Mouse (Mus musculus) adrenal gland, adult 2 months (tissue): ENCODE measurements around the gene Med13. TPM values are rescaled to one million over a fixed set of nuclear protein-coding genes. Genes with fewer than 3 reads are reported as not detected.
A peak's percentile ranks its signal among the peaks of the same experiment; 100 is the strongest.

Source experiments
- DNase-seq: peaks from one replicate; pipeline ENCODE4 v3.0.0; 2021
- long read RNA-seq: library from polyadenylated mRNA; stranded (forward); transcript quantifications from one replicate; pipeline ENCODE4 v2.0.0, GENCODE M21; 2021
- polyA plus RNA-seq: library from polyadenylated mRNA; depleted of rRNA; stranded (reverse); fragments of >200 nt; gene quantifications from 2 replicates; pipeline ENCODE4 v1.2.3, GENCODE M21; 2012; rRNA removed
- total RNA-seq, 2 experiments: library from RNA; stranded (reverse); gene quantifications; 2 replicates each; pipeline ENCODE4 v1.2.3; 2021

The Med13 gene
- total RNA-seq (10 to 100 TPM; 35.7 to 51.4 TPM), polyA plus RNA-seq (6.9 and 9.5 TPM in 2 replicates)
- long read RNA-seq, partial matches to known transcripts: 0 of 1 reads
- long read RNA-seq, other reads (novel, unspliced or antisense): 1 of 1 reads

DNA sequence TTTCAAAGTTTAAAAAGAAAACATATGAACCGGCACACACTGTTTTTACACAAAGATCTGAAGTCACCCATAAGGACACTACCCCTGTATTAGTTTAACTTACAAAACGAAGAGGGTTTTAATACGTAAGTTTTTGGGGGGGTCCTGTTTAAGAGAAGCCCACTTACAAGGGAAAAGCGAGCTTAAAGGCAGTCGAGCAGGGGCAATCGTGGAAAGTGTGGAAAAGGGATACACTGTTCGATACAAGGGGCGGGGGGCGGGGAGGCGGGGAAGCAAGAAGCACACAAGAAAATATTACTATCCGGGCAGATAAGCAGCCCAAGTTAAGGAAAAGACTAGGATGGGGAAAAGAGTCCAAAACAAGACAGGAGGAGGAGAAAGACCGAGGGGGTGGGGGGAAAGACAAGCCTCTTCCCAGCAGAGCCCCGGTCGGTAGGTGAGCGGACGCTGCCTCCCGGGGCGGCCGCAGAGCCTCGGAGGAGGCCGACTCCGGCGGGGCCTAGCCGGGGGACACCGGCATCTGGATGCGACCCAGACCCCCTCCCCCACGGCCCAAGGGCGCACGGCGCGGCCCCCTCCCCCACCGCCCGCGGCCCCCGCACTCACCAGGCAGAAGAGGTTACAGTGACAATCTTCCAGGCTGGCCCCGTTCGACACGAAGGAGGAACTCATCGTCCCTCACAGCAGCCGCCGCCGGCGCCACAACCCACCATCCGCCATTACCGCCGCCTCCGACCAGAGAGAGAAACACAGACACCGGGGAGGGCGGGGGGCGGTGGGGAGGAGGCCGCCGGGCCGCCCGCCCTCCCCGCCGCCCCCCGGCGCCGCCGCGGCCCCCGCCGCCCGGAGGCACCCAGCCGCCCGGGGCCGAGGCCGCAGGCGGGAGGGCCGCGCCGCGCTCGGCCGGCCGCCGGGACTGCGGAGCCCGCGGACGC is at the start of gene Med13:
Med13 (minus strand) TSS at position 749 of the 935 bp plus-strand sequence.
- DNase-seq: peak; percentile 68

DNA sequence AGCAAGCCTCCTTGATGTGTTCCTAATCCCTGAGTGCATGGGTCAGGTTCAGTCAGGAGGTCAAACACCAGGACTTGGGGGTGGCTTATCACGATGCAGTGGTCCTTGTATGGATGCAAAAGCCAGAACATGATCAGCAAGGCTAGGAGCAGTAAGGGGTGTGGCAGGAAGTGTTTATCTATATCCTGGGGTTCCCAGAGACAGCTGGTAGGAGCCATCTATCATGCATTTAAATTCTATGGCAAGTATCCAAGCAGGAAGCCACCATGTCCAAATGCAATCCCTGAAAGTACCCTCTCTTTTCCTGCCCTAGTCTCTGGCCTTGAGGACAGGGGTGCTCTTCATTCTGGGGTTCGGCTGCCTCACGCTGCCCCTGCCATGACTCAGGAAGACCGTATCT is 47.2 kb upstream of the Med13 start:
- DNase-seq: no peak

DNA sequence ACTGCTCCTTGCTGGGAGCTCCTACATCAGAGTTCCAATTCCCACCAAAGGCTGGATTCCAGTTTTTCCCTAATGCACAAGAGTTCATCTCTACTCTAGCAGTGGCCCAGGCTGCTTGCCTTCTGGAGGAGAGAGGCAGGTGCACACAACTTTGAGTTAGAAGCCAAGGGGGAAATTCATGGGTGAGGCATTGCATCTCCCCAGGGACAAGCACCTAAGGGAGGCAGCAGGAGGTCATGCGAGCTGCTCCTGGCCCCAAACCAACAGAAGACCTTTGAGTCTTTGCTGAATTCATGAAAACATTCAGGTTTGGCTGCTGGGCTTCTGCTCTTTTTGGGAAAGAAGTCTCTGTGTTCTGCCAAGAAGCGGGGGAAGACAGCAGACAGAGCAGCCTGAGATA is 46.4 kb upstream of the Med13 start:
- DNase-seq: no peak

DNA sequence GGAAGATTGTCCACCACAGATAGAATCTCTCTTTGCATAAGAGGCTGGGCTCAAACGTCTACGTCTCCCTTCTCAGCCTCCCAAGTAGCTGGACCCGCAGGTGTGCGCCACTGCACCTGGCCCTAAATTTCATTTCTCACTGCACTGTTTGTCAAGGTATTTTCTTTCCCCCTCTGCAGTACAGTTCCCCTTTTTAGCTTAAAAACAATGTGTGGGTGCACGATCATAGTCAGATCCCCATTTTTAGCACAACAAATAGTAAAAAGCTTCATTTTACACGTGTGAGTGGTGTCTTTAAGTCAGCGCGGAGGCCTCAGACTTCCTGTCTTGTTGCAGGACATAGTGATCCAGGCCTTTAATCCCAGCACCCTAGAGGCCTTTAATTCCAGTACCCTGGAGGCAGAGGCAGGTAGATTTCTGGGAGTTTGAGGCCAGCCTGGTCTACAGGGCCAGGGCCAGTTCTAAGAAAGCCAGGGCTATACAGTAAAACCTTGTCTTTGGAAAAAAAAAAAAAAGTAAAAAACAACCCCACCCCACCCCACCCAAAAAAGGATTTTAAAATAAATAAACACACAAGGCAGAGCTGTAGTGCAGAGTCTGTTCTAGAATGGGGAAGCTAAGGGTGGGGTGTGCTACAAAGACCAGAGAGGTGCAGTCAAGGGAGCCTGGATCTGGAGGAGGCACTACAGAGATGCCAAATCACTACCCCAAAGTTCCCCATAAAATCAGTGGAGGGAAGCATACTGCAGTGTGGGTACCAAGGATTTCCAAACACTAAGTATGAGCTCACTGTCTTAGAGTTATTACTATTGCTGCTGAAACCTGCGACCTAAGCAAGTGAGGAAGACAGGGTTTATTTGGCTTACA is 42.1 kb upstream of the Med13 start:
- DNase-seq: no peak

DNA sequence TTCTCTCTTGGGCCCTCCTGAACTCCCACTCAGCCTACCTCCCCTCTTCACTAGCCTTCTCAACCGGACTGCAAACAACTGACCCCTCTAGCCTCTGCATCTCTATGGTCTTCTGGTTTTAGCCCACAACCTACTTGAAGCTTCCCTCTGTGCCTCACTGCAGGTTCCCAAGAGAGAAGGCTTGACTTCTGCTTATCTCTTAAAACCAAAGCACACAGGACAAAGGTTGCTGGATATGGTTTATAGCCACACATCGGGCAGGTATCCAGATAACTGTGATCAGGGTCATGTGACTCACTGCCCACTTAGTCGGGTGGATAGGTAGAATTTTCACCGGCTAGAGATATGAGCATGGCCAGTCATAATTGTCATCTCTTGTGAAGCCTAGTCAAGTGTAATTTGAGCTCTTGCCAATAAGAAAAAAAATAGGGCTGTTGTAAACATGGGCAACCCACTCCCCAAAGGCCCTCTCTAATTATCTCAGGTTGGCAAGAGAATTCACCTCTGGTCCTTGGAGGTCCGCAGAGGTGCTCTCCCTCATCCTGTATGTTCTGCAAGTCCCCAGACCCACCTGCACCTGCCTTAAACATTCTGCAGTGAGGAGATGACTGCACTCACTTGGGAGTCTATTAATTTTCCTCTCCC is 39.7 kb upstream of the Med13 start:
- DNase-seq: no peak

DNA sequence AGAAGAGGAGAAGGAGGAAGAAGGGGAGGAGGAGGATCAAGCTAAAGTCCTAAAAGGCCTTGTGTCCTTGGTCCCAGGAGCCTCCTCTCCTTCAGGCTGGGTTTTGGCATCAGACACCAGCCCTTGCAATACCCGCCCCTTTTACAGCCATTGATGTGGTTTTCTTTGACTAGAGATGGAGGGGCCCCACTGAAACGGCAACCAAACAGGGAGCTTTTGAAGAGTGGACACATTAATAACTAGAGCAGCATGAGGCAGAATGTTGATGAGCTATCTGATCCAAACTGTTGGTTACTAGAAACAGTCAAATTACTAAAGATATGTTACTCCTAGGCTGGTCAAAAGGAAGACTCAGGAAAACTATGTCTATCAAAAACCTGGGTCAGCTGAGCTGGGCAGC is 39.1 kb upstream of the Med13 start:
- no peak for DNase-seq

DNA sequence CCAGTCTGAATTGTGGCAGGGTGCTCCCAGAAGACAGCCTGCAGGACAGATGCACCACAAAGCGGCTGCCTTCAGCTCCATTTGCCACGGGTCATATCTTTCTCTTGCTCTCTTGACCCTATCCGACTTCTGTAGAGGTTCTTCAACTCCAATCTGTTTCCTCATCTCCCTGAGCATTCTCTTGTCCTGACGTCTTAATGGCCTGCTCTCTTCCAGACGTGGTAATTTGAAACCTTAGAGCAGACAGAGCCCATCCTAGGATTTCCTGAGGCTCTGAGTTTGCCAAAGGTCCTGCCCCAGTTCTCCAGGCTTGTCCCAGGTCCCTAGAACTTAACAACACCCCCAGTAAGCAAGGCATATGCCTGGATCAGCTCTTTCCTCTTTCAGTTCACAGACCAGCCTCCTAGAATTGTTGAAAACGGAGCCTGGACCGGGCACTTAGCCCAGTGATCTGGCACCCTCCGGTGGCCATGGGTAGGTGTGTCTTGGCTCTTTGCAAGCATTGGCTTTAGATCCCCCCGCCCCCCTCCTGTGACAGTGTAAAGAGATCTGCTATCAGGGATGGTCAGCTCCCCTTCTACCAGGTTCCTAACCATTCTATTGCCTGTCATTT is 38.2 kb upstream of the Med13 start:
- peak; percentile 79 for DNase-seq

GRCm38 (mm10) chr11:86395100-86395499 is 37.7 kb upstream of the Med13 start:
- no peak for DNase-seq

- no peak for DNase-seq
Measured at GRCm38 (mm10) chr11:86391687-86392086, 34.3 kb upstream of the Med13 start.

GRCm38 (mm10) chr11:86390308-86390707 is 32.9 kb upstream of the Med13 start:
- DNase-seq: no peak

DNA sequence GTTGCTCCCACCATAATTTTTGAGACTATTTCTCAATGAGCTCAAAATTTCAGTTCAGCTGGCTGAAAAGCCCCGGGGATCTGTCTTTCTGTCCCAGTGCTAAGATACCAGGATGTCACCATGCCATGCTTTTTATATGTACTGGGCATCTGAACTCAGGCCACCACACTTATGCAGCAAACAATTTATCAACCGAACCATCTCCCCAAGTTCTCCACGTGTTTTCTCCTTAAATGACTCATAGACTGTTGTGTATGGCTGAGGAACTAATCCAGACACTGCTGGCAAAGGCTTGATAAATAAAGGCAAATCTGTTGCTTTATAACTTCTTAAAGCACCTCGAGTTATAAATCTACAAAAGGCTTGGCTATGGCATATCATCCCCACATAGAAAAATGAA is 32.1 kb upstream of the Med13 start:
- DNase-seq: no peak

GRCm38 (mm10) chr11:86388821-86389480 is 31.5 kb upstream of the Med13 start:
- DNase-seq: no peak

DNA sequence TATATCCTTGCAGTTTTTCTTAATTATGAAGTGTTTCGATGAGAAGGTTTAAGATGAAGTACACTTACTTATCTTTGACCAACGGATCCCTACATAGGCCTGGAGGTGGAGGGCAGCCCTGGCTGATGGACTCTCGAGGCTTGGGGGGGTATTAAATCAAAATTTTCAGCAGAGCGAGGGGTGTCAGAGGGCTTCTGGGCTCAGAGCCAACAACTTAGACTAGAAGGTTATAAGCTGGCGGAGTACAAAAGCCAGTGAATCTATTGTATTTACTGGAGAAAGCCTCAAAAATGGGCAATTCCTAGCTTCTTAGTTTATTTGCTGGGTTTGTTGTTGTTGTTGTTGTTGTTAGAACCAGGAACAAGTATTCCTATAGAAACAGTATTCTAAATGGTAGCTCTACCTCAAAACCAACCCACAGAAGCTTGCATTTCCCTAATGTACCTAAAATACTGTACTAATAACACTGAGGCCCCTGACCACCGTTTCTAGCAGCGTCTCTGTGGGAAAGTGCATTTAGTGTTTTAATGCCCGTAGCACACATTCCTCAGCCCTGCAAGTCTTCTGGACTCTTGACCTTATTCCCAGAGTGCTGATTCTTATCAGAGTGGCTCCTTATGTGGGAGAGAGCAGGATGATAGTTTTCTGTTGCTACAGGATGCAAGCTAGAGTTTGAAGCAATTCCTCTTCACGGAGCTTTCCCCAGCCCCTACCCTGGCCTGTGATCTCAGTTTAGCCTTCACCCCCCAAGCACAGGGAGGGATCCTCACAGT is 29.9 kb upstream of the Med13 start:
- DNase-seq: no peak

DNA sequence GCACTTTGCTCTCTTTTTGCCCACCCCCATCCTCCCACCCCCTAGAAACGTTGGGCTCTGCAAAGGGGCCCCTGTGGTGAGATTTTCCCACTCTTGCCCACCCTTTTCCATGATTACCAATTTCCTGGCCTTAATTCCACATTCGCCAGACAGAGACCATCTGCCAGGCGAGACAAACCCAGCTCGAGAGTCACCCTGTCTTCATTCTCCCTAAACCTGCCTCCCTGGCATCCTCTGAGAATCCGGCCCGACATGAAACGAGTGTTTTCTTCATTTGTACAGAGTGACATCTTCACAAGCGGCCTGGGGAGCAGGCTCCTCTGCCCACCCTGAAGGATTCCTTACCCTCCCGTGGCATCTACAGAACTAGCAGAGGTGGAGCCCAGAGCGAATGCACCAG is 29.2 kb upstream of the Med13 start:
- no peak for DNase-seq

DNA sequence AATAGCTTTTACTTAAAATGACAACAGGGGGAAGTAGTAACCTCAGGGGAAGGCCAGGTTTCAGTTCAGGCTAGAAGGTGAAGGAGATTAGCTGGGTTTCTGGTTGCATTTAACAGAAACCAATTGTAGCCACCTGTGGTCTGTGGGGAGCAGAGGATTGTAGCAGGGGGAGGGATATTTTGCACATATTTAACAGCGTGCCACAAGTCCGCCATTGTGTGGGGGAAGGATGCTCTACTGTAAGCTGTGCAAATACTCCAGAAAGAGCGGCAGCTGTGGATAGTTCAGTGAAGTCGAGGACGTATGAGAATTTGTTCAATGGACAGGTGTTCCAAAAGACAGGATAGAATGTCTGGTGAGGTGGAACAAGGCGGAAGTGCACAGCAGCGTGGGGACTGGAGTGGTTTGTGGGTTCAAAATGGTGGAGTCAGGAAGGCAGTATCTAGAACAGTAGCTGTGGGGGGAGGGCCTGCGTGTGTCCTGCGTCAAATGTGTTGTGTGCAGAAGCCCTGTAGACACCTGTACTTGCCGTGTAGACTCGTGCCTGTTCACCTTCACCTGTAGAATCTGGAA is 28.4 kb upstream of the Med13 start:
- no peak for DNase-seq

DNA sequence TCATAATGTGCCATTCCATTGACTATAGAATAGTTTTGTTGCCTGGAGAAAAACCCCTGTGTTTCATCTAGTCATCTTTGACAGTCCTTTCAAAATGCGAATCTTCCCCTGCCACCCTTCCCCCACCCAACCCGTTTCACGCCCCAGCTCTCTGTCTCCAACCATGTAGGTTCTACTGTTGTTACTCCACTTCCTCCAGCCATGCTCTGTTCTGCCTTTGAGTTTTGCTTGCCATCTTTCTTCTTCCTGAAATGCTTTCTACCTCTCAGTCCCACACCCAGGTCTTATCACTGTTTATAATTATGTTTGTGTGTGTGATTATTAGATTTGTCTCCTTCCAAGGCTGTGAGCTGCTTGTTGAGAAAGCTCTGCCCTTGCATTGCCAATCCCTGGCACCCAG is 26.7 kb upstream of the Med13 start:
- DNase-seq: no peak

- DNase-seq: no peak
Measured at GRCm38 (mm10) chr11:86382520-86383157, 25.2 kb upstream of the Med13 start.

DNA sequence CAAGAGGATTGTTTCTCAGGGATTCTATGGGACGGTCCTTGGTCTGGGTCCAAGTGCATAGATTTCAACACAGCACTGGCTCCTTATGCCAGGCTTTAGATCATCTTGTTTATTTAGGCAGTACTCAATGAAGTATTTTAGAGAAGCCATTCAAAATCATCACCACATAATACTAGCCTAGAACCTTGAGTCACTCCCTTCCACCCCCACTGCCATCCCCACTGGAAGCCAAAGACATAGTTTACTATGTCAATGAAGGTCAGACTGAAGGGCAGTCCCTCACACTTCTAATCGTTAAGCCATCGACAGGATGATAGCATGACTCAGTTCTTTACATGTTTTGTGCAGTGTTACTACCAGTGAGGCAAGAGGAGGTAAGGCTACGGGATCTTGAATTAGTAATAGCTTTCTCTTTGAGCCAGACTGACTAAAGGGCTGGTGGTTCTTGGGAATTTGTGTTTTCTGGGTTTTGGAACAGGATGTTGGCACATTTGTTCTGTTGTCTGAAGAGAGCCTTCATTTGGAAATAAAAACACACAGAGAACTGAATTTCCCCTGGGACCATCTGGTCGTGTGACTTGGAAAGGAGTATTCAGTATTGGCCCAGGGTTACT is 24.2 kb upstream of the Med13 start:
- peak; percentile 73 for DNase-seq
